17 mouse cellular contexts compared by ENCODE assay signal in the genomic region with DNA sequence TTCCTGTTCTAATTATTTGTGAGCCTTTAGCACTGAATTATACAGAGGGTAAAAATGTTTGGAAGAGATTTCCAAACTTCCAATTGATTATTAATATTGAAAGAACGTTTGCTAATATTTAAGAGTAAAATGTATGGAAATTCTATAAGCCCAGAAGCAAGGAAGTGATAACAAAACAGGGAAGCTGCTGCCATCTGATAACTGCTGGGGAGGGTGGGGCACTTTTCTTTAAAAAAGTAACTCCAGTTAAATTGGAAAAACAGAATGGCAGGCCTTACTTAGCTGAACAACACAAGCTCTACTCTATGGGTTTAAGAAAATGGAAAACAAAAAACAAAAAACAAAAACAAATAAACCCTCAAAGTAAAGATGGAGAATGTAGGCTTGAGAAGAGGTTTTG.
"Had no signal": no experiment of that assay in that cellular context is flagged by ENCODE, and none has a peak within 500 bp of the region (broad histone marks: within the 10 kb centered on the region; RNA-seq: fewer than 3 reads in every experiment).

No protein-coding gene starts in this region.

- H3K27ac ChIP-seq: neural tube, embryonic 12.5 days; neural tube, embryonic 13.5 days; neural tube, embryonic 15.5 days; stomach, embryonic 15.5 days; stomach, postnatal 0 days had no signal

- DNase-seq: retina, postnatal 1 day; right cerebral cortex, adult 18-20 months; right cerebral cortex, postnatal 14 days; right cerebral cortex, postnatal 25 days; right cerebral cortex, postnatal 4 days; spleen, adult 18-20 months; thymus, adult 18-20 months; thymus, adult 2 months; thymus, postnatal 14 days; thymus, postnatal 25 days; thymus, postnatal 36 days; thymus, postnatal 4 days had no signal

- H3K4me3 ChIP-seq: neural tube, embryonic 12.5 days; neural tube, embryonic 13.5 days; neural tube, embryonic 15.5 days; stomach, embryonic 15.5 days had no signal

- H3K36me3 ChIP-seq: neural tube, embryonic 12.5 days; neural tube, embryonic 13.5 days; neural tube, embryonic 15.5 days; stomach, embryonic 15.5 days had no signal

- H3K27me3 ChIP-seq: neural tube, embryonic 12.5 days; neural tube, embryonic 13.5 days; neural tube, embryonic 15.5 days; stomach, embryonic 15.5 days had no signal

- H3K9me3 ChIP-seq: neural tube, embryonic 12.5 days; neural tube, embryonic 13.5 days; neural tube, embryonic 15.5 days; stomach, embryonic 15.5 days had no signal

- H3K4me1 ChIP-seq: neural tube, embryonic 12.5 days; neural tube, embryonic 13.5 days; neural tube, embryonic 15.5 days; stomach, embryonic 15.5 days had no signal

- H3K9ac ChIP-seq: neural tube, embryonic 12.5 days; neural tube, embryonic 13.5 days; neural tube, embryonic 15.5 days; stomach, embryonic 15.5 days had no signal
